14 mouse cellular contexts compared by ENCODE assay signal in the genomic region with DNA sequence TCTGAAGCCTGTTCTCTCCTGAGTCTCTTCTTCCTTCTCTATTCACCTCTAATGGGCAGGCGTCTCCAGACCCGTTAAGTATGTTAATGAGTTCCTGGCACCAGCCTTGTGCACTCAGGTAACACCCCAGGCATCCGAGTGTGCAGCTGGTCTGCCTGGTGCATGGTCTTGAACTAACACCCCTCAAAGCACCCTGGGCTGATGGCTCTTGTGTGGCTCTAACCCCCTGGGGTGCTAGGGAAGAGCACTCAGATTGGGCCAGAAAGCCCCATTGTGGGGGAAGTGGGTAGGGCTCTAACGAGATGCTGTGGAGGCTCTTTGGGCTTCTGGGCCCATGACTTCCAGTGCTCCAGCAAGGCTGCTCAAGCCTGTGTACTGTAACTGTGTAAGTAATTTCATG. TPM values are rescaled to one million over a fixed set of nuclear protein-coding genes. Genes with fewer than 3 reads are reported as not detected.
DNase-seq lines count a peak whose midpoint lies in the region; ATAC-seq lines count a peak whose summit lies in the region.
"Had no signal": no experiment of that assay in that cellular context is flagged by ENCODE, and none has a peak within 500 bp of the region (broad histone marks: within the 10 kb centered on the region; RNA-seq: fewer than 3 reads in every experiment).

No protein-coding gene starts in this region.

- H3K4me1 ChIP-seq in heart, embryonic 15.5 days (replicated peaks): peaks cover 59% of the 10 kb centered on the region
- peaks cover 15% of the 10 kb centered on the region for H3K4me1 ChIP-seq in midbrain, embryonic 11.5 days (ENCODE audit: control insufficient read depth, insufficient read depth, low read length)
- H3K4me1 ChIP-seq in midbrain, embryonic 14.5 days (ENCODE audit: control insufficient read depth, insufficient read depth, low read length): peaks cover 23% of the 10 kb centered on the region
- H3K4me1 ChIP-seq in limb, embryonic 13.5 days: peaks cover 52% of the 10 kb centered on the region

- no peaks in the 10 kb centered on the region for H3K9me3 ChIP-seq in heart, embryonic 15.5 days (replicated peaks)
- H3K9me3 ChIP-seq in midbrain, embryonic 11.5 days (ENCODE audit: control insufficient read depth, low read length): no peaks in the 10 kb centered on the region
- H3K9me3 ChIP-seq in midbrain, embryonic 14.5 days (ENCODE audit: control insufficient read depth, low read length): no peaks in the 10 kb centered on the region
- H3K9me3 ChIP-seq in limb, embryonic 13.5 days: no peaks in the 10 kb centered on the region

- H3K4me2 ChIP-seq in heart, embryonic 15.5 days: peak overlapping the region; percentile 72
- H3K4me2 ChIP-seq in midbrain, embryonic 11.5 days: no peak overlapping the region
- H3K4me2 ChIP-seq in midbrain, embryonic 14.5 days (ENCODE audit: low read length): no peak overlapping the region
- peak overlapping the region; percentile 30 for H3K4me2 ChIP-seq in limb, embryonic 13.5 days (replicated peaks)

- ATAC-seq in heart, embryonic 15.5 days (replicated peaks; ENCODE audit: insufficient number of reproducible peaks, insufficient read depth, low FRiP score, low read depth): no peak
- no peak for ATAC-seq in midbrain, embryonic 11.5 days (ENCODE audit: low FRiP score)
- ATAC-seq in midbrain, embryonic 14.5 days (ENCODE audit: low FRiP score, low TSS enrichment): no peak
- no peak for ATAC-seq in limb, embryonic 13.5 days (ENCODE audit: low FRiP score, low read depth)

- peak overlapping the region; percentile 33; the same call in 1 of the 2 replicates for H3K9ac ChIP-seq in heart, embryonic 15.5 days
- peak overlapping the region; percentile 20; the same call in 1 of the 2 replicates for H3K9ac ChIP-seq in midbrain, embryonic 11.5 days (ENCODE audit: low read length)
- no peak overlapping the region for H3K9ac ChIP-seq in midbrain, embryonic 14.5 days (replicated peaks; ENCODE audit: low read length)
- no peak overlapping the region for H3K9ac ChIP-seq in limb, embryonic 13.5 days

- WGBS in heart, embryonic 15.5 days: 65% methylated on average over 4 of the region's 4 CpGs
- WGBS in midbrain, embryonic 11.5 days: 76% methylated on average over 4 of the region's 4 CpGs
- WGBS in midbrain, embryonic 14.5 days: 72% methylated on average over 4 of the region's 4 CpGs
- 66% methylated on average over 4 of the region's 4 CpGs for WGBS in limb, embryonic 13.5 days

- peak overlapping the region; percentile 7; the same call in 1 of the 2 replicates for H3K4me3 ChIP-seq in heart, embryonic 15.5 days
- no peak overlapping the region for H3K4me3 ChIP-seq in midbrain, embryonic 11.5 days (ENCODE audit: low read depth, low read length)
- H3K4me3 ChIP-seq in midbrain, embryonic 14.5 days (replicated peaks; ENCODE audit: low read depth, low read length): no peak overlapping the region
- H3K4me3 ChIP-seq in limb, embryonic 13.5 days: no peak overlapping the region
- H3K4me3 ChIP-seq: left cerebral cortex, adult 2 months had no signal

- no peaks in the 10 kb centered on the region for H3K27me3 ChIP-seq in heart, embryonic 15.5 days
- H3K27me3 ChIP-seq in midbrain, embryonic 11.5 days (ENCODE audit: control insufficient read depth, insufficient read depth, low read length): no peaks in the 10 kb centered on the region
- no peaks in the 10 kb centered on the region for H3K27me3 ChIP-seq in midbrain, embryonic 14.5 days (ENCODE audit: control insufficient read depth, insufficient read depth, low read length)
- no peaks in the 10 kb centered on the region for H3K27me3 ChIP-seq in limb, embryonic 13.5 days

- peaks cover 64% of the 10 kb centered on the region for H3K36me3 ChIP-seq in heart, embryonic 15.5 days
- H3K36me3 ChIP-seq in midbrain, embryonic 11.5 days (ENCODE audit: control insufficient read depth, insufficient read depth, low read length): peaks cover 44% of the 10 kb centered on the region
- peaks cover 61% of the 10 kb centered on the region for H3K36me3 ChIP-seq in midbrain, embryonic 14.5 days (ENCODE audit: control insufficient read depth, insufficient read depth, low read length)
- H3K36me3 ChIP-seq in limb, embryonic 13.5 days: peaks cover 71% of the 10 kb centered on the region

- peak; percentile 25 for DNase-seq in cerebellum, adult 9-10 months
- DNase-seq in cerebellum, adult 11-12 months: no peak
- DNase-seq in heart, postnatal 36 days: no peak
- no peak for DNase-seq in midbrain, embryonic 11.5 days (ENCODE audit: low spot score, missing footprints)
- DNase-seq in midbrain, embryonic 14.5 days: no peak
- DNase-seq in lung, postnatal 14 days: no peak
- DNase-seq: kidney, adult 11 months had no signal

- peak overlapping the region; percentile 49; the same call in 1 of the 2 replicates for H3K27ac ChIP-seq in heart, embryonic 15.5 days
- no peak overlapping the region for H3K27ac ChIP-seq in midbrain, embryonic 11.5 days (ENCODE audit: low read depth, low read length)
- no peak overlapping the region for H3K27ac ChIP-seq in midbrain, embryonic 14.5 days (replicated peaks; ENCODE audit: low read depth, low read length)
- peak overlapping the region; percentile 1; the same call in 1 of the 2 replicates for H3K27ac ChIP-seq in limb, embryonic 13.5 days
- H3K27ac ChIP-seq: left cerebral cortex, adult 2 months had no signal

- intact Hi-C loops in heart, postnatal 36 days (cut with DNase I): loop anchor here (10.0 kb wide), 1 partner anchor 663 kb away; no protein-coding TSS in a partner anchor

RNA-seq across cellular contexts. Expression of gene Eno1, which starts 5.2 kb away (rescaled TPM):
- 1,686 and 1,690 TPM in 2 replicates for polyA plus RNA-seq in heart, embryonic 15.5 days (2015; fragmentation: Nextera tagmentation; extraction: Ambion mirVana)
- 100 to 1,000 TPM; 106 to 108 TPM for total RNA-seq in heart, postnatal 36 days (2021)
- polyA plus RNA-seq in midbrain, embryonic 11.5 days (2014; fragmentation: Nextera tagmentation; extraction: Ambion mirVana): 1,438 and 1,518 TPM in 2 replicates
- polyA plus RNA-seq in midbrain, embryonic 14.5 days (2014; fragmentation: Nextera tagmentation; extraction: Ambion mirVana): 935 and 972 TPM in 2 replicates
- 1,739 and 1,773 TPM in 2 replicates for polyA plus RNA-seq in limb, embryonic 13.5 days (2015; fragmentation: Nextera tagmentation; extraction: Ambion mirVana)

RNA-seq across cellular contexts. Expression of gene Rere, which starts 39.7 kb away (rescaled TPM):
- polyA plus RNA-seq in heart, embryonic 15.5 days (2015; fragmentation: Nextera tagmentation; extraction: Ambion mirVana): 17.6 and 26.1 TPM in 2 replicates
- total RNA-seq in heart, postnatal 36 days (2021): 10 to 100 TPM; 51.5 to 52.0 TPM
- 34.2 and 36.8 TPM in 2 replicates for polyA plus RNA-seq in midbrain, embryonic 11.5 days (2014; fragmentation: Nextera tagmentation; extraction: Ambion mirVana)
- 37.6 and 48.6 TPM in 2 replicates for polyA plus RNA-seq in midbrain, embryonic 14.5 days (2014; fragmentation: Nextera tagmentation; extraction: Ambion mirVana)
- 24.1 and 24.2 TPM in 2 replicates for polyA plus RNA-seq in limb, embryonic 13.5 days (2015; fragmentation: Nextera tagmentation; extraction: Ambion mirVana)

RNA-seq across cellular contexts. Expression of gene Car6, which starts 40.6 kb away (rescaled TPM):
- polyA plus RNA-seq in heart, embryonic 15.5 days (2015; fragmentation: Nextera tagmentation; extraction: Ambion mirVana): not detected in 2 replicates
- total RNA-seq in heart, postnatal 36 days (2021): not detected
- 0.25 TPM in 1 of 2 replicates, not detected in the other for polyA plus RNA-seq in midbrain, embryonic 11.5 days (2014; fragmentation: Nextera tagmentation; extraction: Ambion mirVana)
- polyA plus RNA-seq in midbrain, embryonic 14.5 days (2014; fragmentation: Nextera tagmentation; extraction: Ambion mirVana): 0.32 TPM in 1 of 2 replicates, not detected in the other
- polyA plus RNA-seq in limb, embryonic 13.5 days (2015; fragmentation: Nextera tagmentation; extraction: Ambion mirVana): 0.50 and 0.55 TPM in 2 replicates
- total RNA-seq: granulocyte monocyte progenitor cell, adult 5-6 weeks; left cerebral cortex, adult 2 months; neutrophil, adult 5-6 weeks had no signal
- polyA plus RNA-seq: large intestine, adult 2 months; liver, embryonic 16.5 days had no signal

Comparison
In these comparisons a context has a peak if more than half of its experiments do, and no peak if none do; other contexts are left out.
1. H3K9ac ChIP-seq: peak in heart, embryonic 15.5 days (single experiment) and midbrain, embryonic 11.5 days (single experiment); none in midbrain, embryonic 14.5 days (single experiment) and limb, embryonic 13.5 days (single experiment).
2. H3K27ac ChIP-seq: peak in heart, embryonic 15.5 days (single experiment) and limb, embryonic 13.5 days (single experiment); none in midbrain, embryonic 11.5 days (single experiment) and midbrain, embryonic 14.5 days (single experiment).
3. H3K4me2 ChIP-seq: peak in heart, embryonic 15.5 days (single experiment) and limb, embryonic 13.5 days (single experiment); none in midbrain, embryonic 11.5 days (single experiment) and midbrain, embryonic 14.5 days (single experiment).